Mouse (Mus musculus): ENCODE data around the gene Polg. TPM values are rescaled to one million over a fixed set of nuclear protein-coding genes. Genes with fewer than 3 reads are reported as not detected.

Polg gene
- polyA plus RNA-seq, 1 experiment, result 72.8 TPM

DNA sequence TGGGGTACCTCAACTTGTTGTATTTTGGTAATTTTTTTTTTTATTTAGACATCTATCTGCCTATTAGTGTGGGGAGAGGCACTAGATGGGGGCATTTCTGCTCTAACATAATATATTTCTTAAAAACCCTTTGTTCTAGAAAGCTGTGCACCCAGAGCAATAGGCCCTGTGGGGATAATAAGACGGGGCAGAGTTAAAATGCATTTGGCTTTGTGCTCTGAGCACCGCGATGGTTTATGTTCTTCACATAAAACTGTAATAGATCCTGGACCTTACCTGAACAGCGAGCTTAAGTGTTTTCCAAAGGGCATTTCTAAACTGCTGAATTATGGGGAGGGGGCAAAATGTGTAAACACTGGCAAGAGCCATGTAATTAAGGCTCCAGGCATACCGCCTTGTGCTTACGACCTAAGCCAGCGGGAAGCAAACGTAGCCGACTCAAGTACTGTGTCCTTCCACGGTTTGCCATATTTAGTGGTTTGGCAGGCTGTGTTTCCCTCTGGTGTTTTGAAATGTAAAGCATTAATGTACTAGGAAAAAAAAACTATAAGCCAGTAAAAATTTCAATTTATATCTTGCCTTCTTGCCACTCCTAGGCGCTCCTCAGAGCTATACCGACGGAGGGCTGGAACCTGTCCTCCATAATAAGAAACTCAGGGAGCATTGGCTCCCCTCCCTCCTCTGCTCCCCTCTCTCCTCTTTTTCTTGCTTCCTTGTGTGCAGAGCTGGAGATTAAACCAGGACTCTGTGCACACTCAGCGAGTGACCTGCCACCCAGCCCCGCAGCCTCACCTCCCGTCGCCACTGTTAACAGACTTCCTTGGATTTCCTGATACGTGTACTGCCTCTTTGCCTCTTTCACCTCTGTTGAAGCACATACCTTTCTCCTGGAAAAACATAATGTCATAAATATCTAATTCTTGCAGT lies 51.5 kb downstream of the Polg start:
- Histone ChIP-seq H3K4me3 (replicated peaks; ENCODE audit: insufficient read depth, low read depth, low read length) (no peak overlapping the region), H3K4me1 (ENCODE audit: control insufficient read depth, insufficient read depth, low read length) (no peaks in the 10 kb centered on the region), H3K27ac (ENCODE audit: insufficient read depth, low read length) (no peak overlapping the region), H3K27me3 (ENCODE audit: control insufficient read depth, insufficient read depth, low read length) (no peaks in the 10 kb centered on the region)
- TF ChIP-seq CTCF (IDR thresholded peaks at IDR 0.05; ENCODE audit: borderline replicate concordance, insufficient read depth, low read depth, low read length), result no peak
- TF ChIP-seq POLR2A (IDR thresholded peaks at IDR 0.05; ENCODE audit: borderline replicate concordance, insufficient read depth, low read length), result no peak
- WGBS, result 90% methylated on average over 18 of the region's 18 CpGs
- no peak for DNase-seq

DNA sequence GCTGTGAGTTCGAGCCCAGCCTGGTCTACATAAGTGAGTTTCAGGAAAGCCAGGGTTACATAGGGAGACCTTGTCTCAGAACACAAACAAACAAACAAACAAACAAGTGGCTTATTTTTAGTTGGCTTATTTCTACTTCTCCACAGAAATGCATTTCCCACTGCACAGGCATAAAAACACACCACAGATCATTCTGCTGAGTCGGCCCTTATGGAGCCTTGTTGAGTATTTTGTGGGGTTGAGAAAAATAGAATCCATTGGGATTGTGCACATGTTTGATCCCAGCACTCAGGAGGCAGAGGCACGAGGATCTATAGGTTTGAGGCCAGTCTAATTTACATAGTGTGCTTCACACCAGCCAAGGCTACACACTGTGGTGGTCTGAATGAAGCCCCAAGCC lies 65.9 kb downstream of the Polg start:
- no peak for DNase-seq
- no peaks in the 10 kb centered on the region for H3K4me1 ChIP-seq (ENCODE audit: control insufficient read depth, insufficient read depth, low read length)
- no peaks in the 10 kb centered on the region for H3K27me3 ChIP-seq (ENCODE audit: control insufficient read depth, insufficient read depth, low read length)
- no peak overlapping the region for H3K4me3 ChIP-seq (replicated peaks; ENCODE audit: insufficient read depth, low read depth, low read length)
- 83% methylated on average over 3 of the region's 3 CpGs for WGBS
- no peak for TF ChIP-seq POLR2A (IDR thresholded peaks at IDR 0.05; ENCODE audit: borderline replicate concordance, insufficient read depth, low read length)
- no peak for TF ChIP-seq CTCF (IDR thresholded peaks at IDR 0.05; ENCODE audit: borderline replicate concordance, insufficient read depth, low read depth, low read length)
- H3K27ac ChIP-seq (ENCODE audit: insufficient read depth, low read length), result no peak overlapping the region

DNA sequence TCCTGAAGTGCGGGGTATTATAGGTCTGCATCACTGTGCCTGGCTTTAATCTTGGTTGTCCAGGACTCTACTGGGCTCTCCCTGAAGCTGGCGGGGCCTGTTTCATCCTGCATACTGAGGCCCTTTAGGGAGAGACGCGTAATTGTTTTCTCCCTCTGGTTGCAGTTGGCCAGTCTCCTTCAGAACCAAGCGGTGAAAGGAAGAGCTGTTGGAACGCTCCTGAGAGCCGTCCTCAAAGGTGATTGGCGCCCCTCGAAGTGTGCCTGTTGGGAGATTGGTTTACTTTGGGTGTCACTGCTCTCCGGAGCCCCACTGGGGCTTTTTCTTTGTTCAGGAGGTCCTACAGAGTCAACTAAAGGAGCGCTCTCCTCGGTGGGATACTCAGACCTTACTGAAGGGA lies 67.2 kb downstream of the Polg start:
- H3K4me1 ChIP-seq (ENCODE audit: control insufficient read depth, insufficient read depth, low read length), result no peaks in the 10 kb centered on the region
- no peaks in the 10 kb centered on the region for H3K27me3 ChIP-seq (ENCODE audit: control insufficient read depth, insufficient read depth, low read length)
- no peak overlapping the region for H3K4me3 ChIP-seq (replicated peaks; ENCODE audit: insufficient read depth, low read depth, low read length)
- TF ChIP-seq CTCF (IDR thresholded peaks at IDR 0.05; ENCODE audit: borderline replicate concordance, insufficient read depth, low read depth, low read length) (no peak), POLR2A (IDR thresholded peaks at IDR 0.05; ENCODE audit: borderline replicate concordance, insufficient read depth, low read length) (no peak)
- H3K27ac ChIP-seq (ENCODE audit: insufficient read depth, low read length), result no peak overlapping the region
- WGBS, result 70% methylated on average over 12 of the region's 12 CpGs
- no peak for DNase-seq

DNA sequence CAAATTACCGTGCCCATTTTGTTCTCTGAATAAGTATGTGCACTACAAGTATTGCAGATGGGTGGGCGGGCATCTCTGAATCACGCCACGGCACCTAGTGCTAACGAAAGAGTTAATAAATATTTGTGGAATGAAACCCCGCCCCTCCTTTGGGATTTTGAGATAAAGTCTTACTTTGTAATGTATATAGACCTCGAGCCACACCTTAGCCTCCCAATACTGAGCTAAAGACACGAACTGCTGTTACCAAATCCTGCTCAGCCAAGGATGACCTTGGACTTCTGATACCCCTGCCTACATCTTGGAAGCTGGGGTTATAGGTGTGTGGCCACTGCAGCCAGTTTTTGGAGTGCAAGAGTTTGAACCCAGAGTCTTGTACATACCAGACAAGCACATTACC lies 67.7 kb downstream of the Polg start:
- Histone ChIP-seq H3K27ac (ENCODE audit: insufficient read depth, low read length) (no peak overlapping the region), H3K4me3 (replicated peaks; ENCODE audit: insufficient read depth, low read depth, low read length) (no peak overlapping the region), H3K4me1 (ENCODE audit: control insufficient read depth, insufficient read depth, low read length) (no peaks in the 10 kb centered on the region), H3K27me3 (ENCODE audit: control insufficient read depth, insufficient read depth, low read length) (no peaks in the 10 kb centered on the region)
- WGBS, result 84% methylated on average over 8 of the region's 8 CpGs
- DNase-seq, result no peak
- TF ChIP-seq POLR2A (IDR thresholded peaks at IDR 0.05; ENCODE audit: borderline replicate concordance, insufficient read depth, low read length) (no peak), CTCF (IDR thresholded peaks at IDR 0.05; ENCODE audit: borderline replicate concordance, insufficient read depth, low read depth, low read length) (no peak)

DNA sequence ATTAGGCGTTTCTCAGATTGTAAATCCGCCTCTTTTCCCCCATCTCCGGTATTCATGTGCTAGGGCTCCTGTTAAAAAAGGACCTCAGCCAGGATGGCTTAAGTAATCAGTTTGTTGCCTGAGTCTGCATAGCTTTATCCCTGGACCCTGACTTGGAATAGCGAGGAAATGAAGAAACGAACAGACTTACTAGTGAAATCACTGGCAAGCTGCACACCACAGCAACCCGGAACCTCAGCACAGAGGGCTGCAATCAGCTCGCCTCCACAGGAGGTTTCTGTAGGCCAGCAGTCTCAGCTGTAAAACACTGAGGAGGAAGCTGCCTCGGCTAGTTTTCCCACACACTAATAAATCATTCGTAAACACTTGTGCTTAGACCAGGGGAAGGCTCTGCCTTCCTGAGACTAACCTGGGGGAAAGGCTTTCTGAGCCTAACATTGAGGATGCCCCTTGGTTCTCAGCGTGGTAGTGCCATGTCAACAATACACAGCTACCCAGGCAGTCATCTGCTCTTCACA lies 68.7 kb downstream of the Polg start:
- H3K27ac ChIP-seq (ENCODE audit: insufficient read depth, low read length), result no peak overlapping the region
- TF ChIP-seq CTCF (IDR thresholded peaks at IDR 0.05; ENCODE audit: borderline replicate concordance, insufficient read depth, low read depth, low read length) (no peak), POLR2A (IDR thresholded peaks at IDR 0.05; ENCODE audit: borderline replicate concordance, insufficient read depth, low read length) (no peak)
- no peaks in the 10 kb centered on the region for H3K4me1 ChIP-seq (ENCODE audit: control insufficient read depth, insufficient read depth, low read length)
- DNase-seq, result no peak
- WGBS, result 84% methylated on average over 10 of the region's 10 CpGs
- no peak overlapping the region for H3K4me3 ChIP-seq (replicated peaks; ENCODE audit: insufficient read depth, low read depth, low read length)
- H3K27me3 ChIP-seq (ENCODE audit: control insufficient read depth, insufficient read depth, low read length), result no peaks in the 10 kb centered on the region

Other genes starting within 250 kb of the Polg start
- gene Abhd2, start 193.2 kb downstream of the Polg start, polyA plus RNA-seq (2012; rRNA removed), result 22.0 and 25.3 TPM in 2 replicates
- 9.8 and 13.9 TPM in 2 replicates for gene Rlbp1, start 79.3 kb downstream of the Polg start, polyA plus RNA-seq (2012; rRNA removed)
- 0.33 and 0.34 TPM in 2 replicates for gene Fanci, start 74.4 kb downstream of the Polg start, polyA plus RNA-seq (2012; rRNA removed)
- 0.13 and 0.19 TPM in 2 replicates for gene Rhcg, start 151.3 kb upstream of the Polg start, polyA plus RNA-seq (2012; rRNA removed)
- 0.05 and 0.10 TPM in 2 replicates for gene Ticrr, start 193.8 kb upstream of the Polg start, polyA plus RNA-seq (2012; rRNA removed)
- gene Kif7, start 249.4 kb upstream of the Polg start, polyA plus RNA-seq (2012; rRNA removed), result 1.4 TPM in 2 replicates